Mouse (Mus musculus) CD4-positive, CD25-positive, alpha-beta regulatory T cell, adult 2 months (primary cell): Measurements from ENCODE around the gene Bpifa6.
"Not testable (repeated sequence)": the region's sequence is repeated elsewhere in the genome, so short reads cannot be mapped to it uniquely, and the experiment has no call there.

ENCODE experiments used
- DNase-seq: peaks from one replicate; pipeline ENCODE4 v3.0.0-alpha.2; 2012; ENCODE audit warnings: low read depth, low spot score

Bpifa6 gene

DNA sequence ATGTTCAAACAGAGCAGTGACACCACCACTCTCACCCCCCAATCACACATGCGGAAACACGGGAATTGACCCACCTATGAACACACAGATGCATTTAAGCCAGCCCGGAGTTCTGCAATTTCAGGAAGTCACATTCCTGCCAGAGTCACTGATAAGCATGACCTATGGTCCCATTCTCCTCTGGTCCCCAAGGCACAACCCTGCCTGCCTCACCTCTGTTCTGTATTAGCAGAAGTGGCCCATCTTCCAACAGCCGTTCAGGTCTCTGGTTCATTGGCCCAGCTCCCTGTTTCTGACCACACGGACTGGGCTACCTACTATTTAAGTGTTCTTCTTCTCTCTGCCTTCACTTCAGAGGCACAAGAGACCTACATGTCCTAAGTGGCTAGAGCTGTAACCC is at the start of gene Bpifa6:
Gene Bpifa6 (plus strand): TSS at position 364 of the 400 bp plus-strand sequence.
- no peak for DNase-seq

DNA sequence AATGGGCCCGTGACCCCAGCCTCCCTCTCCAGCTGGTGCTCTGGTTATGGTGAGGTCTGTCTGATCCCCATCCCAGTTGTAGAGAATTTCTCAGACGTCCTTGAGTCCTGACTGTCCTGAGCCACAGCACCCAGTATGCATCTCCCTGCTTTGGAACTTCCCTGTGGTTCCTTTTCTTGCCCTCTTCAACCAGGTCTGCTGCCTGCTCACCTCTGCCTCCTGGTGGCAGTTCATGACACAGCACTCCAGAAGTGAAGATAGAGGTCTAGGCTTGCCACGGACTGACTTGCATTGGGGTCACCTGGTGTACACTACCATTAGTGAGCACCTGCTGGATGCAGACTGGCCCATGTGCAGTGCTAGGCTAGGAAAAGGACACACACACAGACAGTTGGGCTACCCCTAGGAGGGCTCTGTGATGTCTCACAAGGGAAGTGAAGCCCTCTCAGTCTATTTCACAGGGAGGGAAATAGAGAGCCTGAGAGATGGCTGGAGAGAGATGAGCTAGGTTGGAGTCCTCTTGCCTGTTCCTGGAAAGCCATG is 44.8 kb upstream of the Bpifa6 start:
- peak; percentile 44 for DNase-seq

DNA sequence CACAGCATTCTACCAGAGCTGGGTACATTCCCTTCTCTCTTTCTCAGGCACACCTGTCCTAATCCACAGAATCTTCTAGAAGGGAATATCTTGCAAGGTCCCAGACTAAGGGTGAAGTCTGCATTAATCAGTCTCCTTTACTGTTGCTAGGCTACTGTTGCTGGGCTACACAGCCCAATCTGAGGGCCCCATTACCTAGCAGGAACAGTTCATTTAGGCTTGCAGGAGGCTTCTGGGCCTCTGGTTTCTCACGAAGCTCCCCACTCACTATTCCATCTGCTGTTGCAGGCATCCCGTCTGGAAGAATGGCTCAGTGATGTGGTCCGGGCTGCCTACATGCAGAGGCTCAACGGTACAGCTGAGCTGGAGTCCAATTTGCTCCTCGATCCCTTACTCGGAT is 43.6 kb upstream of the Bpifa6 start:
- DNase-seq: no peak

DNA sequence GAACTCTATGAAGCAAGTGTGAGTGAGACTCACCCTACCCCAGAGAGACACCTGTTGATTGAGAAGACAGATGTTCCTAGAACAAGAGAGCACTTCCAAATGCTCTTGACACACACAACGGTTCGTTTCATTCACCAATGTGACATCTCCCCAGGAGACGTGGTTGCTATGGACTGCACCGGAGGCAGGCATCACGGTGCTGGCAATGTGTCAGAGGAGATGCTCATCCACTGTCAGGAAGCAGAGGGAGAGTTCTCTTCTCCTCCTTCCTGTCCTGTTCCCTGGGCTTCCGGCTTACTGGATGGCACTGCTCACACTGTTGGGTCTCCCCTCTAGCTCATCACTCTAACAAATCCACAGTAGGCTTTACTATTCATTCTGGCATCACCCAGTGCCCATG is 41.4 kb upstream of the Bpifa6 start:
- no peak for DNase-seq

DNA sequence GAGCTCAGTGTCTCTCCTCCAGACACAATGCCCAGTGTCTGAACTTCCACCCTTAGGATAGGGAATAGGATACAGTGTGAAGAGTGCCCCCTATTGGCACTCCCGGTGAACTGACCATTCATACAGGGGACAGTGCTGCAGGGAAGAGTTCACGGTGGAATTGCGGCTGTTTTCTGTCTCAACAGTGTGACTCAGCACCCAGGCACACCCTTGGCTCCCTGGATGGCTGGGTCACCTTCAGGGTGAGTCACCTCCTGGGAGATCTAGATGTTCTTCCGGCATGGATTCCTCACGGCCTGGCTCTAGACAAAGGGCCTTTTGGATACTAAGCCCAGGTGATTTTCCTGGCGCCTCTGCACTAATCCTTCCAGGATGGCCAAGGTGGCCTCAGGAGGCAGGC is 39.4 kb upstream of the Bpifa6 start:
- no peak for DNase-seq

DNA sequence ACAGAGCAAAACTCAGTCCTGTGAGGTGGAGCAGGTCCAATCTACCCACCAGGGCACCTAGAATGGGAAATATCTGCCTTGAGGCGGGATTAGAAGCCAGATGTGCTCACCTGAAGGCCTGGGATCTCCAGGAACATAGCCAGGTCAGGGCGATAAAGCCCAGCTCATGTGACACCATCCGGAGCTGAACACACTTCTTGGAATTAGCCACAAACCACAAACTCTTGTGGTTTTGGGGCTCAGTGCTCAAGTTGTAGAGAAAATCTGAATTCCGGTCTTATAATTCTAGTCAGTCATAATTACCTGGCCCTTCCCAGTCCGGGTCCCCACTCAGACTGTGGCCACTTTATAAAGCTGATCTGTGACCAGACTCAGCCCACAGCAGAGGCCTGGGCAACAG is 36.9 kb upstream of the Bpifa6 start, which contains the start of gene Bpifb4:
Gene Bpifb4 (plus strand): TSS at position 370 of the 400 bp plus-strand sequence.
- DNase-seq: no peak

DNA sequence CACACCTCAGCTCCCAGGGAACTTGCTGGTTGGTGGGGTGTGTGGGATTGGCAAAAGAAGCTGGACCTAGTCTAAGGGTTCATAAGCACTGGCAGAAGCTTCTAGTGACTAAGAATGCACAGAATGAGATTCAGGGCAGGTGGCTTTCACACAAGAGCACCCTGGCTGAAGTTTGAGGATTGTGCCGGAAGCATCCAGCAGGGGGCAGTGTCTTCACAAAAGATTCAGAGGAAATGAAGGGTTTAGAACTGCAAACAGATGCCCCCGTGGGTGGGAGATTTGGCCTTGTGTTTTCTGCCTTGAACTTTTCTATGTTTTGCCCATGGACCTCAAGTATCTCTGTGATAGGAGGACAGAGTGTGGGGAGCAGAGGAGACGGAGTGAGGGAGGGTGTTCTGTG is 31.2 kb upstream of the Bpifa6 start:
- peak; percentile 59 for DNase-seq

DNA sequence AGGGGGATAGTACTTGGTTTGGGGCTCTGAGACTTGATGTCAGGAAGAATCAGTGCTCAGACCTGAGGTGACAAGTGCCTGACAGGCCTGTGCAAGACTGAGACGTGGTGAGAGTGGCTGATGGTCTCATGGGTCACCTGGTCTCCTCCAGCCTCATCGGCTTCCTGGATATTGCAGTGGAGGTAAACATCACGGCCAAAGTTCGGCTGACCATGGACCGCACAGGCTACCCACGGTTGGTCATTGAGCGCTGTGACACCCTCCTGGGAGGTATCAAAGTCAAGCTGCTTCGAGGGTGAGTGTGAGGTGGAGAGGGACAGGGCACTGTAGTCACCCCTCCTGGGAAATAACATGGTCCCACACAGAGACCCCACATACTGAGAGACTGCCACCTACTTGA is 30.2 kb upstream of the Bpifa6 start:
- DNase-seq: no peak

DNA sequence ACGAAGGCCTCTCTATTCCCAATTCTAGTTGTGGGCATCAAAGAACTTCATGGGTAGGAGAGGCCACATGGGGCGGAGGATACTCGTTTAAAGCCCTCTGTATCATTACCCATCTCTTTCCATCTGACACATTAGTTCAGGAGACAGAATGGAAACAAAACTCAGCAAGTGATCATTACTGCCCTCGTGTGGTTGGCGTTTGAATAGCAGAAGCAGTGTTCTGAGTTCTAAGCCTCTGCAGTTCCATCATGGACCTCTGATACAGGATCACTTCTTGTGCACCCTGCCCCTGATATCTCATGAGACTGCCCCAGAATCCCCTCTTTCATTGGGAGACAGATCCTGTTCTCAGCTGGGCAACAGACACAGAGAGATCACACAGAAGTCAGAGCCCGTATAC is 21.8 kb upstream of the Bpifa6 start:
- DNase-seq: peak; percentile 72

DNA sequence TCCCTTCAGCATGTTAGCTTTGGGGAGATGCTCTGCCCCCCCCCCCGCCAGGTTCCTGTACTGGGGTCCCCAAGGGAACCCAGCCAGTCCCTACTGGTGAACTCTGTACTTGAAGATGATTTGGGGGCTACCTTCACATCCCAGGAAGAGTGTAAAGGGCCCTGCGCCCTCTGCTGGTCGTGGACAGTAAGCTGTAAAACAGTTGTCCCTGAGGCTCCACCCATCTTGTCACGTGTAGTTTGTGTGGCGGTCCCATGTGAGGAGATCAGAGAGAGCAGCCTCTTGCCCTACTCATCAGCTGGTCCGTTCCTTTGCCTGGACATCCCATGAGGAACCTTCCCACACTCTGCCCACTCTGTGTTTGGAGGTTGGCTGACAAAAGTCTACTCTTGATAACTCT is 20.9 kb upstream of the Bpifa6 start:
- DNase-seq: peak; percentile 67

DNA sequence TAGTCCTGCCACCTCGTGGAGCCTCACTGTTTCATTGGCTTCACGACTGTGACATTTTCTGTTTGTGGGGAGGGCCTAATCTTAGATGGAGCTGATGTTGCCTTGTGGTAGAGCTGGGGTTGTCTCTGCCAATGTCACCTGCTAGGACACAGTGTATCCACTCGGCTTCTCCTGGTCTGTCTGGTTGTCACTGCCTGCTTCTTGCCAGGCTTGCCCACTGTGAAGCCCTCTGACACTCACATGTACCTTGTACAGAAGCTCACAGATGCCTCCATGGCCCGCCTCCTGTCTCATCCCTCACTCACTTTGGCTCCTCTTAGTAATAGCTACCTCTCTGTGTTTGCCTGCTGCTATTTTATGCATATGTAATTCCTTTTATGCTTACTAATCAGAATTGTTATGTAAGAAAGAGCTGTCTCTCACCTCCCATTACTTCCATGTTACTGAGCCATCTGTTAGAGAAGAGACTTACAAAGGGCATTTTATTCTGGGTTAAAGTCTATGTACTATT is 11.9 kb upstream of the Bpifa6 start:
- no peak for DNase-seq

DNA sequence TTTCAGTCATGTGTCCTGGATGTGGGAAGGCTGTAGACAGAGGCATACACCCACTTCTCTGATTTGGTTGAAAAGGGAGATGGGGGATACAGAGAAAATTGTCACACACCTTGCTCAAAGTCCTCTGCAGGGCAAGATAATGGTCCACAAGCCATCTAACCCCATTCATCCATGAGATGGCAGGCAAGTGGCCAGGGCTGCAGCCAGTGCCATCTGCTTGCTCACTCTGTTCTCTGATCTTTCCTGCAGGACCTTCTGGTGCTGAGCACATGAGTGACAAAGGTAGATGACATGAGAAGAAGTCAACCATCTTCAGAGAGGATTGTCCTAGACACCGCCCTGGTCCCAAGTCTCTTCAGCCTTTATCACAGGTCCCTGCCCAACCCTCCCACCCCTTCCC is 11.4 kb upstream of the Bpifa6 start:
- DNase-seq: no peak

DNA sequence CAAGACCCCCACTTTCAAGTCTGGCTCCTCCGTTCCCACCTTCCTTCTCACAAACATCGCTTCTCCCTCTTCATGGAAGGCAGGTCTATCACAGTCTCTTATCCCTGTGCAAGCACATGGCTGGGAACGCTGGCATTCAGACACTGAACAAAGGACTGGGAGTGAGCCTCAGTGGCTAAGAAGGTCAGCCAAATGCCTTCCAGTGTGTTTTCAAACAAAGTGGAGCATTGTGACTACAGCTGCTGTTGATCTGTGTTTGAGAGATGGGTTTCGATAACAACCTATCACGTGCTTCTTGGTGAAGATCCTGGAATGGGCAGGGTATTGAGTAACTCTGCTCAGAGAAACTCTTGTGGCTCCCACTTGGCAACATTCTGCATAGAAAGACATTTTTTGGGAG is 4.5 kb upstream of the Bpifa6 start:
- DNase-seq: no peak

DNA sequence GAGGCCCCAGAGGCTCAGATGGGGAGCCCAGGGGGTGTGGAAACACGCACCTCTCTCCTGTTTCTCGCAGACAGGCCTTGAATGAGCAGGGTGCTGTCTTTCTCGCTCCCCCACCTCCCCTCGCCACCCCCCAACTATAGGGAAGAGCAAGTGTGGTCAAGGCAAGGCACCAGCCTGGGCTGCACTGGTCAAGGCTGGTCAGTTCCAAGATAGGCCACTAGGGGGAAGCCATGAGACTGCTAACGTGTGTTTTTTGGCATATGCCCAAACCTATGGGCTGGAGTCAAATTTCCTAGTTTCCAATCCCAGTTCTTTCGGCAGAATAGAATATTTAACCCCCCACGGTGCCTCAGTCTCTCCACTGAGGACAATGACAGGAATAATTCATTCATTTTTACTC is 21.0 kb downstream of the Bpifa6 start:
- DNase-seq: peak; percentile 64

DNA sequence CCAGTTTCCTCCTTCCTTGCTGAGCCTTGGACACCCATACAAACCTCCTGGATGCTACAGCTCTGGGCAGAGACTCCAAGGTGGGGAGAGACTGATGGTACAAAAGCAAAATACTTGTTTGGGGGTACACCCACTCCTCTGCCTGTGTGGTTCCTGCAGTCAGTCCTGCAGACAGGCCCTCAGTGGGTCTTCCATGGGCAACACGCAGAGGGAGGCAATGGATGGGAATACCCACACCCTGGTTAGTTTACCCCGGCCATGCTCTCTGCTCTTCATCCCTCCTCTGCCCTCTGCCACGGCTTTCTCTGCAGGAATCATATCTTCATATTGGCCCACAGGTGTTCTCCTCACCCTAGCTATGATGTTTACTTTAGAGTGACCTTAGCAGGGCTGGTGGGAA is 25.8 kb downstream of the Bpifa6 start:
- no peak for DNase-seq

DNA sequence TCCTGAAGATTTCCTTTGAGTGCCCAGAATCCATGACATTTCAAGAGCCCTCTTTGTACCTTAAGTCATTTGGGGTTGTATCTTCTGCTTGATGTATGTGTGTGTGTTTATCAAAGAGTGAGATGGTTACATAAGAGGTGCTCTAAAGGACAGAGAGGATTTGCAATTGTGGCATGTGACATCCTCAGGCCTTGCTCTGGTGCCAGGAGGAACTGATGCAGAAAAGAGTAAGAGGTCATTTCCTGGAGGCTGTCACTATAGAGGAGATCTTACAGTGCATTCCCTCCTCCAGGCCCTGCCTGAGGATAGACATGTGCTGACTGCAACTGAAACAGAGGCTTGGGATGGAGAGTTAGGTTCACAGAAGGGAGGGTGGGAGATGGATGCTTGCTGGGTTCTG is 26.3 kb downstream of the Bpifa6 start:
- no peak for DNase-seq

DNA sequence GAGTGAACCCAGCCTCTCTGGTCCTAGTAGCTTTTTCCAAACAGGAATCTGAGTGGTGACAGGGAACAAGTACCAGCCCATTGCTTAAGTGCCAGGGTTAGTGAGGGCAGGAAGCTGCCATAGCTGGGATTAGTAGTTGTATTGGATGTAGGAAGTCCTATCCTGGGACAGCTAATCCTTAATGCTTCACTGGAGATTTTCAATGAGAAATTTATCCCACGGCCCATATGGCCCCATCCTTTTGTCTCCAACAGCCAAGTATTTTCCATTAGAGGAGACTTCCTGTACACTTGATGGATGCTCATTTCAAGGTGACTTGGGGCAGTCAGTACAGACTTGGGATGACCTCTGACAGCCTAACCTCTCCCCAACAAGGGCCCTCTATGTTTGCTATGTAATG is 29.7 kb downstream of the Bpifa6 start:
- DNase-seq: no peak

DNA sequence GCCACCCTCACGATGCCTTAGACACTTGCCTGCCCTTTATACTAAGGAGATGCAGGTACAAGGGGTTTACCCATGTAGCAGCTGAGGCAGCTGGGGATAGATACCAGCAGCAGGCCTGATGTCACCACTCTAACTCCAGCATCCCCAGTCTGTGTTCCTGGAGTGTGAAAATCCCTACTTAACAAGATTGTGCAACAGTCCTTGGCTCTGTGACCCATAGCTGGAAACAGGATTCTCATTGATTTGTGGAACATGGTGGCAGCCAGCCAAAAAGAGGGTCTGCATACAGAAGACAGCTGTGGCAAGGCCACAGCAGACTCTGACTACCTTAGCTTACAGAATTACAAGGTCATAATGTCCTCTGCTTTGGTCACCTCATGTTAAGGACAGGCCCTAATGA is 30.3 kb downstream of the Bpifa6 start:
- no peak for DNase-seq

DNA sequence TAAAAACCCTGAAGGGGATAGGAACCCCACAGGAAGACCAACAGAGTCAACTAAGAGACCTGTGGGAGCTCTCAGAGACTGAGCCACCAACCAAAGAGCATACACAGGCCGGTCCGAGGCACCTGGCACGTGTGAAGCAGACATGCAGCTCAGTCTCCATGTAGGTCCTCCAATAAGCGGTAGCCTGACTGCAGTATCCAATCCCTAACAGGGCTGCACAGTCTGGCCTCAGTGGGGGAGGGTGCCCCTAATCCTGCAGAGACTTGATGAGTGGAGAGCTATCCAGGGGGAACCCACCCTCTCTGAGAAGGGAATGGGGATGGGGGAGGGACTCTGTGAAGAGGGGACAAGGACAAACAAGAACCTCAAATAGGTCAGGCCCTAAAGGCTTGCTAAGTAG is 31.0 kb downstream of the Bpifa6 start:
- no peak for DNase-seq

DNA sequence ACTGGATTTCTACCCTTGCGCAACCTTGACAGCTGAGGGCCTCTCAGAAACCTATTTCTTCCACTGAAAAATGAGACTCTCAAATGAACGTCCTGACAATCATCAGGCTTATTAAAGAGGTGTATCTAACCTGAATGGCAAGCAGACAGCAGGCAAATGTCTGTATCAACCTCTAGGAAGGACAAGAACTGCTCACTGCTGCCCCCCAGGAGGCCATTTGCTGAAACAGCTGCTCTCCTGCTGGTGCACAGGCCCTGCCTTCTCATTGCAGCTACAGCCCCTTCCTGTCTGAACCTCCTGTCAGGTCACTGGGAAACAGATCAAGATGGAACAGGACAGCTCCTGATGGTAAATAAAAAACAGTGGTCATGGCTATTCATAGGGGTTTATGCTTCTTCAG is 31.6 kb downstream of the Bpifa6 start:
- DNase-seq: no peak

DNA sequence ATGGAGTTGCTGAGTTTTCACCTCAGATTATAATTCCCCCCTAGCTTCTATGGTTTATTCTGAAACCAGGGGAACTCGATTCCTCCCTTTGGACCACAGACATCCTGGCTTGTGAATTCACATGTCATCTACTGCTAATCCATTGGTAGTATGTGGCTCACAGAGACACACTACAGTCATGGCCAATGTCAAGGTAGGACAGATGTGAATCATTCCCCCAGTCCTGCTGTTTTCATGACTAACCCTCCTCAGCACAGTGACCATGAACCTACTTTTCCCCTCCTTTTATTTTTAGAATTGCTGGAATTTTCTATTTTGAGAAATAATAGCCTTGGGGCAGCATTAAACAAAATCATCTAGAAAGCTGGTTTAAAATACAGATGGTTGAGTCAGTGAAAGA is 32.6 kb downstream of the Bpifa6 start:
- no peak for DNase-seq

DNA sequence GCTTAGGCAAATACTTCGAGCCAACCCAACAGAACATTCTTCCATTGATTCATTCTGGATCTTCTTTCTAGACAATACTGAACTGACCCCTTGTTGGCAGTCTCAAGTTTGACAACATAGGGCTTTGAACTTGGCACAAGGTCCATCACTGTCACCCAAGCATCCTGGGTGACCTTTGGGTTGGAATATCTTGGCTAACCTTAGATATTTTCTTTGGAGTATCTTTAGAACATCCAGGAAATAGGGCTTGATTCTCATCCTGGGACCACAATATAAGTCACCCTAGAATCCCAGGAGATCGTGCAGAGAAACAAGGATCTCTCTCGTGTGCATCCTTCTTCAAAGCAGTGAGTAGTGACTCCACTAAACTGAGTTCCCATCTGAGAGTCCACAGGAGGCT is 33.2 kb downstream of the Bpifa6 start, which contains the start of gene Bpifa2:
Gene Bpifa2 (plus strand): TSS at position 301 of the 400 bp plus-strand sequence.
- no peak for DNase-seq

DNA sequence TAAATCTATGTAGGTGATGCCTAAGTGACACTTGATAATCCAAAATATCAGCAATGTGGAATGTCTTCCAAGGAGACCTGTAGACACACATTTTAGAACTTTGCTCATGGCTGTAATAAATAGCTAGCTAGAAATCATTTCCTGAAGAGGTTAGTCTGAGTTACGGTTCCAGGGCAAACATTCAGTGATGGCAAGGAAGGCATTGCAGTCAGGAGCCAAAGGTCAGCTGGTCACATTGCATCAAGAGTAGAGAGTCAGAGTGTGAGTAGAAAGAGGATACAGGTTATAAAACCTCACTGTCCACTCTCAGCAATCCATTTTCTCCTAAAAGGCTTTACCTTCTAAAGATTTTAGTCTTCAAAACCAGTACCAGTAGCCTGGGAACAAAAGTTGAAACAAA is 43.2 kb downstream of the Bpifa6 start:
- DNase-seq: no peak

DNA sequence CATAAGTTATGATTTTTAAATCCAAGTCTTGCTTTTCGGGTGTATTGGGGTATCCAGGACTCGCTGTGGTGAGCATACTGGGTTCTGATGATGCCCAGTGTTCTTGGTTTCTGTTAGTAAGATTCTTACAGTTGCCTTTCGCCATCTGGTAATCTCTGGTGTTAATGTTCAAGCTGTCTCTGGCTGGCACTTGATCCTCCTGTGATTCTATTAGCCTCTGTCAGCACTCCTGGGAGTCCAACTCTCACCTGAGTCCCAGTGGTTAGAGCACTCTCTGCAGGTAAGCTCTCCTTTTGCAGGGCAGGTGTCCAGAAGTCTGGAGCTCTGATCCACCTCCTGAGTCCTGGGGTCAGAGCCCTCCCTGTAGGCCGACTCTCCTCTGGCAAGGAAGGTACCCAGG is 49.9 kb downstream of the Bpifa6 start:
- DNase-seq: not testable (repeated sequence)
